Mouse (Mus musculus) mesoderm, embryonic 11.5 days (tissue): ENCODE results near the gene Fgfr2.
"Not testable (repeated sequence)": the region's sequence is repeated elsewhere in the genome, so short reads cannot be mapped to it uniquely, and the experiment has no call there.

Experiments used
- DNase-seq: peaks from one replicate; pipeline ENCODE4 v3.0.0-alpha.2; 2012; ENCODE audit warnings: low read depth, low spot score

Fgfr2 gene

DNA sequence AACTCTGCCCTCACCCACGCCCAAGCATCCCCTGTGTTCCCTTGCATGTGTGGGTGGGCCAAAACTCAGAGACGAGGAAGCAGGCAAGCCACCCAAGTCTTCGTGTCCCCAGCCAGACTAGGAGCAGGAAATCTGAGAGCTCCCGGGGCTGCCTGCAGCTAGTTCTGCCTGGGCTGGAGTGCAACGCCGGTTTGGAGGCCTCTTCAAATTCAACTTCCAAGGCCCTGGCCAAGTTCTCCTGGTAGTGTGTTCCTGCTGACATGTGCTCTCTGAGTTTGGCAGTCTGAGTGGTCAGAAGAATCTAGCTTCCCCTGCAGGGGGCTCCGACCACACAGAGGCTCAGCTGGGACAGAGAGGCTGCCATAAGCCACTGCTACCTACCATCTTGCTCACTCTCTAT, 2948.6 kb downstream of the Fgfr2 start:
- no peak for DNase-seq

- no peak for DNase-seq
These were observed 2949.2 kb downstream of the Fgfr2 start for GRCm38 (mm10) chr7:130173914-130174313.

DNA sequence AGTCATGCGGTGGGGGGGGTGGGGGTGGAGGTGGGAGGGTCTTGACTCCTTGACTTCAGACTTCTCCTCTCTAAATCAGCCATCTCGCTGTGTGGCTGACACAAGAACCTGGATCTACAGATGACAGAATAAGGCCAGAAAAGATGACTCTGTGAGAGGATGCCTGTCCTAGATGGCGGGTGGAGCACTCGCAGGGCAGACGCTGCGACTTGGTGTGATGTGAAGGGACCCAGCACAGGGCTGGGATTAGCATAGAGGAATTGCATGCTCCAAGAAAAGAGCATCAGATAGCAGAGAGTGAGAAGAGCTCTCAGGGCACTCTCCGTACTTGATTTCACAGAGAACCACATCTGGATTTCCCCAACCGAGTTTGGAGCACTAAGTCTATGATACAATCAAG, 2953.0 kb downstream of the Fgfr2 start:
- no peak for DNase-seq

- no peak for DNase-seq
These were observed 2954.9 kb downstream of the Fgfr2 start for GRCm38 (mm10) chr7:130168296-130168695.

- DNase-seq = no peak
These were observed 2955.9 kb downstream of the Fgfr2 start for GRCm38 (mm10) chr7:130167261-130167660.

DNA sequence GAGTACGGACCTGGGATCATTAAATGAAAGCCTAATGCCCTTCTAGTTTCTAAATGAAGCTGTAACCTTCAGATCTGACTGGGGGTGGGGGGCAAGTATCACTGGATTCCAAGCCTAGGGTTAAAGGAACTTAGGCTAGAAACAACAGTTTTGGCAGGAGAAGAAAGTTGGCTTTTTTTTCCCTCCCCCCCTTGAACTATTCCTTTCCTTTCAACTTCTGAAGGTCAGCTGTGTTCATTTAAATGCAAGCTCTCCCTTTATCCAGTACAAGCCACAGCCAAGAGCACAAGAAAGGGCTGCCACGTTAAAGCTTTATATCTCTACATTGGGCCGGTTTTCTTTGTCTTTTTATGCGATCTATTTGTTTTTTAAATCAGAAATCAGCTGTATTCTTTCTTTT, 2957.0 kb downstream of the Fgfr2 start:
- no peak for DNase-seq

DNA sequence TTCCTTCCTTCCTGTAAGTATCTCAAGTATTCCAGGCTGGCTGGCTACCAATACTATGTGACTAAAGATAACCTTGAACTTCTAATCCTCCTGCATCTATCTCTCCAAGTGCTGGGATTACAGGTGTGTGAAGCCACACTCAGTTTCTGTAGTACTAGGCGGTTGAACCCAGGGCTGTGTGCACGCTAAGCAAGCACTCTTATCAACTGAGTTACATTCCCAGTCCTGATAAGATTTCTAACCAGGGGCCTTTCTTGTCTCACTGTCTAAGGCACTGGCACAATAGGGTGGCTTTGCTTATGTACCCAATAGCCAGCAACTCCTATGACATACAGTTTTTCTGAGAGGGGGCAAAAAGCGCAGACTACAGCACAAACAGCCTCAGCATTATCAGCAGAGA, 2957.7 kb downstream of the Fgfr2 start:
- no peak for DNase-seq

DNA sequence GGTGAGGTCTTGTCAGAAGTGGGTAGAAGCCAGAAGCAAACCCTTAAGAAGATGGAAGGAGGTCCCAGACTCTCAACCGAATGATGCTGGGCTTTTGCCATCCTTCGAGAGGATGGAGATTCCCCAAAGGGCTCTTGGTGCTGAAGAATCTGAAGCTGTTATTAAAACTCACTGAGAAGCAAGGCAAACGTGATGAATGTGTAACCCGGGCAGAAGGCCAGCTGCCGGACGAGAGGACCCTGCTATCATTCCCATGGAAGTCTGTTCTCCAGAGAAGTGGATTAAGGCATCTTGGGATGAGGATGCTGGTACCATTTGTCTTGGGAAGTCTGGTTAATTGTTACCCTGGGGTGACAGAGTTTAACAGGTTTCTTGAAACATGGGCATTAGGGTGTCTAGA, 2960.4 kb downstream of the Fgfr2 start:
- DNase-seq = no peak

- peak; percentile 40 for DNase-seq
These were observed 2961.6 kb downstream of the Fgfr2 start for GRCm38 (mm10) chr7:130161581-130161980.

GRCm38 (mm10) chr7:130158845-130159244, 2964.3 kb downstream of the Fgfr2 start:
- DNase-seq = no peak

DNA sequence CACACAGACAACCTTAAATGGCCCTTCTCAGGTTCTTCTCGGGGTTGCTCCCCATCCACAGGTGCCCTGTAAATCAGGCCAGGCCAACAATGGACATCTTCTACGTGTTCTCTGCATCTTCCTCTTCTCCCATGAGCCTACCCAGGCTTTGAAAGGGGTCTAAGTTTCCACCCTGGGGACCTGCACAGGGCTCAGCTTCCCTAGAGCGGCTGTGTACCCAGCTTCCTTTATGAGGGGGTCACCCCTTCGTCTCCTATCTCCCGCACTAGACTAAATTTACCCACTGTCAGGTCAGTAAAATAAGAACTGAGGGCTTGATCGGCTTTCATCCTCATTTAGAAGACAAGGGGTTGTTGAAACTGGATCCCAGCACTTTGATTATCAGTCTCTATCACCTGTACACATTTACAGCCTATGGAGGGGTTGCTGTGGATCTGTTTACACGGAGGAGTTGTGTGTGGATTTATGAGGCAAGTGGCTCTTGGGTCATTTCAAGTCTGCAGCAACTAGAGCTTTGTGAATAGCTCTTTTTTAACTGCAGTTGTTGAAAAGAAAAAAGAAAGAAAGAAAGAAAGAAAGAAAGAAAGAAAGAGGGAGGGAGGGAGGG, 2969.7 kb downstream of the Fgfr2 start:
- no peak for DNase-seq

GRCm38 (mm10) chr7:130148906-130149305, 2974.2 kb downstream of the Fgfr2 start:
- no peak for DNase-seq

DNA sequence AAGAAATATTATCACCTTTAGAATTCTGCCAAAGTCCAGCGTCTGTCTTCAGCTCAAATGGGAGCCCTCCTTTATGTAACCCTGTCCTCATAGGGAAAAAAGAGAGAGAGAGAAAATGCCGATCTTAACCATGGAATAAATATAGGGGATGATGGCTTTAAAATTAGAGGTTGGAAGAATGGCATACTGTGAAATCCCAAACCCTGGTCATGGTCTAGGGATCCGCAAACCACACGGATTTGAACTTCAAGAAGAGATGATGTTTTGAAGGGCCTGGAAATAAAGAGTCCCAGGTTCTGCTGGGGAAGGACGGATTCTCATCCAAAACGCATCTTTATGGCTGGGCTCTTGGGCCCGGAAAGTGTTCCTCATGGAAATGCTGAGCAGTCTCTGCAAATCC, 2975.9 kb downstream of the Fgfr2 start:
- no peak for DNase-seq

GRCm38 (mm10) chr7:130145211-130145610, 2977.9 kb downstream of the Fgfr2 start:
- DNase-seq = no peak

- DNase-seq = no peak
These were observed 2979.8 kb downstream of the Fgfr2 start for GRCm38 (mm10) chr7:130143371-130143770.

DNA sequence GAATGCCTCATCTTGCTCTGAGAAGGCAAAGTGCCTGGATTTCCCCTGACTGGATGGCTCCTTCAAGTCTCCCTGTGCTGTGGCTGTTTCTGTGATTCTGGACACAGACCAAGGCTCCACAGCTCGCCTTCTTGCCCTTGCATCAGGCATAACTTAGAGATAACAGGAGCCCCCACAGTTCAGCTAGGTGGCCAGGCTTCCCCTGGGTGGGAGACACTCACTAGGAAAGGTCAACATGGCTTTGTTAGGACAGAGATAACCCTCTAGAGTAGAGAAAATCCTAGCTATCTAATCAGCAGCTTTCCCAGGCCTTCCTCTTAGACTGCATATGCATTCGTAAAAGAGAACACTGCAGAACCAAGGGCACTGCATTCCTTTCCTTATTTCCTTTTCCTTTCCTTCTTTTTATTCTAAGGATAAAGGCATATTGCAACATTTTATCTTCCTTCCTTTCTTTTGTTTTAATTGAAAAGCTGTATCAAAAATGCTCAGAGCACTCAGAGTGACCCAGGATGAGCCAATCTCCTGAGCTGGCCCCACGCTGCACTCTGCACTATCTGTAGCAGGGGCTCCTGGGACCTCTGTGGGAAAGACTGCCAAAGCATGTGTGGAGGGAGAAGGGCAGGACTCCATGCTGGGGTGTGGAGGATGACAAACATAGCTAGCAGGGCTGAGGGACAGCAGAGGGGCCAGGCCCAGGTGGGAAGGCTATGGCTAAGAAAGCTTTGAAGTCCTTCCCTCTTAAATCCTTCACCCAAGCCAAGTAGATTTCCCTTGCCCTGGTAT, 2981.9 kb downstream of the Fgfr2 start:
- no peak for DNase-seq

GRCm38 (mm10) chr7:130134924-130135365, 2988.2 kb downstream of the Fgfr2 start:
- no peak for DNase-seq

- not testable (repeated sequence) for DNase-seq
These were observed 2988.7 kb downstream of the Fgfr2 start for GRCm38 (mm10) chr7:130134428-130134827.

GRCm38 (mm10) chr7:130130226-130130625, 2992.9 kb downstream of the Fgfr2 start:
- DNase-seq = no peak

- DNase-seq = peak; percentile 44
These were observed 2993.7 kb downstream of the Fgfr2 start for GRCm38 (mm10) chr7:130129359-130129960.

GRCm38 (mm10) chr7:130121507-130121906, 3001.6 kb downstream of the Fgfr2 start:
- DNase-seq = no peak

- DNase-seq = no peak
These were observed 3003.7 kb downstream of the Fgfr2 start for GRCm38 (mm10) chr7:130119466-130119865.

GRCm38 (mm10) chr7:130118726-130119125, 3004.4 kb downstream of the Fgfr2 start:
- DNase-seq = no peak
